ENCODE assay signal across 8 mouse cellular contexts in the genomic region with DNA sequence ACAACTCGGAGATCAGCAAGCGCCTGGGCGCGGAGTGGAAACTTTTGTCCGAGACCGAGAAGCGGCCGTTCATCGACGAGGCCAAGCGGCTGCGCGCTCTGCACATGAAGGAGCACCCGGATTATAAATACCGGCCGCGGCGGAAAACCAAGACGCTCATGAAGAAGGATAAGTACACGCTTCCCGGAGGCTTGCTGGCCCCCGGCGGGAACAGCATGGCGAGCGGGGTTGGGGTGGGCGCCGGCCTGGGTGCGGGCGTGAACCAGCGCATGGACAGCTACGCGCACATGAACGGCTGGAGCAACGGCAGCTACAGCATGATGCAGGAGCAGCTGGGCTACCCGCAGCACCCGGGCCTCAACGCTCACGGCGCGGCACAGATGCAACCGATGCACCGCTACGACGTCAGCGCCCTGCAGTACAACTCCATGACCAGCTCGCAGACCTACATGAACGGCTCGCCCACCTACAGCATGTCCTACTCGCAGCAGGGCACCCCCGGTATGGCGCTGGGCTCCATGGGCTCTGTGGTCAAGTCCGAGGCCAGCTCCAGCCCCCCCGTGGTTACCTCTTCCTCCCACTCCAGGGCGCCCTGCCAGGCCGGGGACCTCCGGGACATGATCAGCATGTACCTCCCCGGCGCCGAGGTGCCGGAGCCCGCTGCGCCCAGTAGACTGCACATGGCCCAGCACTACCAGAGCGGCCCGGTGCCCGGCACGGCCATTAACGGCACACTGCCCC. TPM values are rescaled to one million over a fixed set of nuclear protein-coding genes. Genes with fewer than 3 reads are reported as not detected.
A peak's percentile ranks its signal among the peaks of the same experiment; 100 is the strongest.
DNase-seq lines count a peak whose midpoint lies in the region; ATAC-seq and TF ChIP-seq lines count a peak whose summit lies in the region.

No protein-coding gene starts in this region.

- H3K27me3 ChIP-seq in cerebellum, adult 2 months (ENCODE audit: control insufficient read depth, insufficient read depth, low read length): peaks cover 5% of the 10 kb centered on the region; the same call in 1 of the 2 replicates
- peaks cover 67% of the 10 kb centered on the region for H3K27me3 ChIP-seq in intestine, embryonic 16.5 days (replicated peaks; ENCODE audit: control insufficient read depth, insufficient read depth, low read length)

- no peaks in the 10 kb centered on the region for H3K36me3 ChIP-seq in intestine, embryonic 16.5 days (ENCODE audit: control insufficient read depth, insufficient read depth, low read length)

- H3K4me3 ChIP-seq in cerebellum, adult 2 months (replicated peaks; ENCODE audit: insufficient read depth, low read depth, low read length): peak overlapping the region; percentile 42
- H3K4me3 ChIP-seq in intestine, embryonic 16.5 days (ENCODE audit: low read length): peak overlapping the region; percentile 45

- H3K27ac ChIP-seq in cerebellum, adult 2 months (ENCODE audit: insufficient read depth, low read length): no peak overlapping the region; the same call in 1 of the 2 replicates
- H3K27ac ChIP-seq in intestine, embryonic 16.5 days (ENCODE audit: low read length): no peak overlapping the region

- no peaks in the 10 kb centered on the region for H3K9me3 ChIP-seq in intestine, embryonic 16.5 days (ENCODE audit: control insufficient read depth, low read length)

- no peak for DNase-seq in cerebellum, adult 2 months
- DNase-seq in cerebellum, adult 9-11 months: no peak
- peak; percentile 19 for DNase-seq in urinary bladder, postnatal 14 days (ENCODE audit: low spot score)
- DNase-seq in urinary bladder, postnatal 10 days (ENCODE audit: low spot score): no peak
- DNase-seq in neural tube, embryonic 10.5 days (ENCODE audit: extremely low spot score, low spot score): peak; percentile 82
- DNase-seq in gastrocnemius, postnatal 25 days: no peak

- peak overlapping the region; percentile 33; the same call in 1 of the 2 replicates for H3K9ac ChIP-seq in intestine, embryonic 16.5 days (ENCODE audit: low read depth, low read length)

- no peak for TF ChIP-seq POLR2A in cerebellum, adult 2 months (IDR thresholded peaks at IDR 0.05; ENCODE audit: borderline replicate concordance, insufficient read depth, low read length)

- peaks cover 8% of the 10 kb centered on the region for H3K4me1 ChIP-seq in cerebellum, adult 2 months (ENCODE audit: control insufficient read depth, insufficient read depth, low read length)
- H3K4me1 ChIP-seq in intestine, embryonic 16.5 days (ENCODE audit: control insufficient read depth, insufficient read depth, low read length): peaks cover 22% of the 10 kb centered on the region

- TF ChIP-seq CTCF in cerebellum, adult 2 months (IDR thresholded peaks at IDR 0.05; ENCODE audit: borderline replicate concordance, insufficient read depth, low read depth, low read length): no peak

- H3K4me2 ChIP-seq in intestine, embryonic 16.5 days (ENCODE audit: low read depth, low read length): peak overlapping the region; percentile 71

- WGBS in cerebellum, adult 2 months: under 1% methylated on average over 67 of the region's 67 CpGs
- 2% methylated on average over 67 of the region's 67 CpGs for WGBS in intestine, embryonic 16.5 days

- peak; percentile 47 for ATAC-seq in intestine, embryonic 16.5 days
- no peak for ATAC-seq in monocyte, adult 5-6 weeks (replicated peaks; ENCODE audit: insufficient number of reproducible peaks, low FRiP score, low TSS enrichment, poor library complexity, severe bottlenecking)

RNA-seq across cellular contexts. Expression of a gene that starts 0.6 kb away (rescaled TPM):
- polyA plus RNA-seq in cerebellum, adult 2 months (2012; rRNA removed): 24.5 and 26.5 TPM in 2 replicates
- polyA plus RNA-seq in intestine, embryonic 16.5 days (2015; fragmentation: Nextera tagmentation; extraction: Ambion mirVana): 0.12 and 0.24 TPM in 2 replicates
- not detected in 3 replicates for total RNA-seq in monocyte, adult 5-6 weeks (2017)
- not detected for total RNA-seq in gastrocnemius, postnatal 25 days (2021)

Comparison
In these comparisons a context has a peak if more than half of its experiments do, and no peak if none do; other contexts are left out.
1. DNase-seq: peak in urinary bladder, postnatal 14 days (single experiment) and neural tube, embryonic 10.5 days (single experiment); none in cerebellum, adult 2 months (0 of 2), cerebellum, adult 9-11 months (single experiment), urinary bladder, postnatal 10 days (single experiment) and gastrocnemius, postnatal 25 days (single experiment).